Mouse (Mus musculus): ENCODE measurements around the gene Slit3. TPM values are rescaled to one million over a fixed set of nuclear protein-coding genes. Genes with fewer than 3 reads are reported as not detected.
A peak's percentile ranks its signal among the peaks of the same experiment; 100 is the strongest.

Gene Slit3
- polyA plus RNA-seq, 1 experiment from 2014 or later: 22.2 TPM

- Histone ChIP-seq H3K27me3 (ENCODE audit: insufficient read depth, poor library complexity, severe bottlenecking) (no peaks in the 10 kb centered on the region), H3K4me3 (no peak overlapping the region), H3K9me3 (no peaks in the 10 kb centered on the region), H3K36me3 (no peaks in the 10 kb centered on the region), H3K27ac (no peak overlapping the region), H3K4me1 (no peaks in the 10 kb centered on the region)
- no peak for DNase-seq (ENCODE audit: low spot score)
- 90% methylated on average over 2 of the region's 2 CpGs for WGBS
These were observed 616.2 kb downstream of the Slit3 start for GRCm38 (mm10) chr11:35737262-35737661.

- Histone ChIP-seq H3K9me3 (0 out of 2 replicates have a peak, but pooled peaks cover 1% of the 10 kb centered on the region), H3K4me3 (no peak overlapping the region), H3K27me3 (ENCODE audit: insufficient read depth, poor library complexity, severe bottlenecking) (no peaks in the 10 kb centered on the region), H3K27ac (no peak overlapping the region), H3K4me1 (no peaks in the 10 kb centered on the region), H3K36me3 (no peaks in the 10 kb centered on the region)
- WGBS: 74% methylated on average over 3 of the region's 3 CpGs
- no peak for DNase-seq (ENCODE audit: low spot score)
These were observed 617.1 kb downstream of the Slit3 start for GRCm38 (mm10) chr11:35738102-35738501.

- 87% methylated on average over 6 of the region's 6 CpGs for WGBS
- 0 out of 2 replicates have a peak, but pooled peaks cover 6% of the 10 kb centered on the region for H3K9me3 ChIP-seq
- no peaks in the 10 kb centered on the region for H3K27me3 ChIP-seq (ENCODE audit: insufficient read depth, poor library complexity, severe bottlenecking)
These were observed 622.6 kb downstream of the Slit3 start for GRCm38 (mm10) chr11:35743586-35743985.

GRCm38 (mm10) chr11:35744571-35744970 is 623.5 kb downstream of the Slit3 start:
- Histone ChIP-seq H3K27ac (no peak overlapping the region), H3K27me3 (ENCODE audit: insufficient read depth, poor library complexity, severe bottlenecking) (no peaks in the 10 kb centered on the region), H3K9me3 (0 out of 2 replicates have a peak, but pooled peaks cover 6% of the 10 kb centered on the region), H3K4me3 (no peak overlapping the region), H3K36me3 (no peaks in the 10 kb centered on the region), H3K4me1 (no peaks in the 10 kb centered on the region)
- no peak for DNase-seq (ENCODE audit: low spot score)
- WGBS: 81% methylated on average over 6 of the region's 6 CpGs

More at GRCm38 (mm10) chr11:35743586-35743985, 622.6 kb downstream of the Slit3 start:
- H3K36me3 ChIP-seq: no peaks in the 10 kb centered on the region
- no peaks in the 10 kb centered on the region for H3K4me1 ChIP-seq
- no peak overlapping the region for H3K4me3 ChIP-seq
- H3K27ac ChIP-seq: no peak overlapping the region
- DNase-seq (ENCODE audit: low spot score): no peak

GRCm38 (mm10) chr11:35750578-35750977 is 629.6 kb downstream of the Slit3 start:
- Histone ChIP-seq H3K4me1 (no peaks in the 10 kb centered on the region), H3K36me3 (no peaks in the 10 kb centered on the region), H3K4me3 (no peak overlapping the region), H3K27me3 (ENCODE audit: insufficient read depth, poor library complexity, severe bottlenecking) (no peaks in the 10 kb centered on the region), H3K9me3 (no peaks in the 10 kb centered on the region), H3K27ac (no peak overlapping the region)
- 71% methylated on average over 8 of the region's 8 CpGs for WGBS
- no peak for DNase-seq (ENCODE audit: low spot score)

GRCm38 (mm10) chr11:35754906-35755418 is 633.9 kb downstream of the Slit3 start:
- Histone ChIP-seq H3K27ac (no peak overlapping the region), H3K4me3 (no peak overlapping the region), H3K4me1 (no peaks in the 10 kb centered on the region; the same call in 1 of the 2 replicates), H3K27me3 (ENCODE audit: insufficient read depth, poor library complexity, severe bottlenecking) (no peaks in the 10 kb centered on the region), H3K9me3 (no peaks in the 10 kb centered on the region), H3K36me3 (no peaks in the 10 kb centered on the region)
- no peak for DNase-seq (ENCODE audit: low spot score)
- 85% methylated on average over 4 of the region's 4 CpGs for WGBS

- no peaks in the 10 kb centered on the region for H3K9me3 ChIP-seq
- H3K27ac ChIP-seq: no peak overlapping the region
- H3K36me3 ChIP-seq: no peaks in the 10 kb centered on the region
- 70% methylated on average over 6 of the region's 6 CpGs for WGBS
- no peaks in the 10 kb centered on the region for H3K27me3 ChIP-seq (ENCODE audit: insufficient read depth, poor library complexity, severe bottlenecking)
- H3K4me3 ChIP-seq: no peak overlapping the region
- no peak for DNase-seq (ENCODE audit: low spot score)
- no peaks in the 10 kb centered on the region; the same call in 1 of the 2 replicates for H3K4me1 ChIP-seq
These were observed 634.5 kb downstream of the Slit3 start for GRCm38 (mm10) chr11:35755546-35755945.

GRCm38 (mm10) chr11:35756411-35757303 is 635.6 kb downstream of the Slit3 start:
- no peaks in the 10 kb centered on the region for H3K27me3 ChIP-seq (ENCODE audit: insufficient read depth, poor library complexity, severe bottlenecking)
- no peaks in the 10 kb centered on the region; the same call in 1 of the 2 replicates for H3K4me1 ChIP-seq
- H3K9me3 ChIP-seq: no peaks in the 10 kb centered on the region
- 80% methylated on average over 11 of the region's 11 CpGs for WGBS
- no peak overlapping the region for H3K4me3 ChIP-seq
- H3K36me3 ChIP-seq: no peaks in the 10 kb centered on the region
- no peak for DNase-seq (ENCODE audit: low spot score)
- H3K27ac ChIP-seq: no peak overlapping the region

MicroRNA genes within 50 kb of the gene (microRNA counts, 519-probe panel; counts per million panel counts)
- 6,512 counts per million, percentile 66 among the panel's probes with 10 or more counts for microRNA mmu-miR-218

Small RNA genes lying within 50 kb of the gene (microRNA-seq; reads per million reads assigned to microRNA genes)
- 58.1 reads per million, percentile 45 among the genes with 10 or more reads in this experiment for gene Mir218-2
